Mouse (Mus musculus) C2C12 (cell line): ENCODE results near the gene Sipa1. TPM values are rescaled to one million over a fixed set of nuclear protein-coding genes. Genes with fewer than 3 reads are reported as not detected.
A peak's percentile ranks its signal among the peaks of the same experiment; 100 is the strongest.

ENCODE experiments used
- H3K27me3 ChIP-seq: one replicate; pipeline ENCODE4 v1.6.1; 2011; ENCODE audit not compliant: control insufficient read depth, insufficient read depth, insufficient read length
- H3K36me3 ChIP-seq: one replicate; pipeline ENCODE4 v1.6.1; 2011; ENCODE audit not compliant: control insufficient read depth, insufficient read depth
- H3K4me3 ChIP-seq: one replicate; pipeline ENCODE4 v1.5.1; 2011; ENCODE audit warnings: mild to moderate bottlenecking, control low read depth; ENCODE audit not compliant: poor library complexity, insufficient read depth, severe bottlenecking
- H3K79me2 ChIP-seq: one replicate; pipeline ENCODE4 v1.6.1; 2011; ENCODE audit not compliant: control insufficient read depth, insufficient read depth
- H3K79me3 ChIP-seq: one replicate; pipeline ENCODE4 v1.6.1; 2011; ENCODE audit warnings: low read depth, control low read depth
- H3ac ChIP-seq: one replicate; pipeline ENCODE3; 2011; ENCODE audit warnings: low read depth; ENCODE audit not compliant: control insufficient read depth, insufficient read length
- CEBPB ChIP-seq: IDR thresholded peaks from one replicate; pipeline ENCODE4 v1.6.1; 2011; ENCODE audit warnings: low read depth, mild to moderate bottlenecking, control low read depth, moderate library complexity
- CTCF ChIP-seq: IDR thresholded peaks from one replicate; pipeline ENCODE4 v1.5.1; 2011; ENCODE audit not compliant: control insufficient read depth, insufficient read depth, insufficient read length
- FOSL1 ChIP-seq: IDR thresholded peaks from one replicate; pipeline ENCODE4 v1.8.0; 2011; ENCODE audit warnings: mild to moderate bottlenecking, low read length; ENCODE audit not compliant: poor library complexity, insufficient read depth, severe bottlenecking
- MAX ChIP-seq: IDR thresholded peaks from one replicate; pipeline ENCODE4 v1.6.1; 2011; ENCODE audit warnings: mild to moderate bottlenecking, control low read depth
- MYOD1 ChIP-seq: IDR thresholded peaks from one replicate; pipeline ENCODE4 v1.6.1; 2011; ENCODE audit warnings: low read depth; ENCODE audit not compliant: control insufficient read depth, insufficient read length
- MYOG ChIP-seq: IDR thresholded peaks from one replicate; pipeline ENCODE4 v1.6.1; 2011; ENCODE audit not compliant: control insufficient read depth, insufficient read length; ENCODE audit errors: extremely low read depth
- USF1 ChIP-seq: IDR thresholded peaks from one replicate; pipeline ENCODE4 v1.6.1; 2011; ENCODE audit warnings: low read depth, mild to moderate bottlenecking, control low read depth, moderate library complexity
- polyA plus RNA-seq: library from polyadenylated mRNA; unstranded; fragments of >200 nt; fragmentation: generic; extraction: Trizol; gene quantifications from one replicate; pipeline ENCODE4 v1.2.1, GENCODE M21; 2012; ENCODE audit warnings: missing spikeins

Gene Sipa1
- polyA plus RNA-seq, 1 experiment: 22.9 TPM

GRCm38 (mm10) chr19:5710068-5710467, 46.6 kb upstream of the Sipa1 start:
- Histone ChIP-seq H3ac (no peak overlapping the region), H3K27me3 (no peaks in the 10 kb centered on the region), H3K79me3 (peaks cover 18% of the 10 kb centered on the region), H3K79me2 (peaks cover 37% of the 10 kb centered on the region), H3K4me3 (no peak overlapping the region), H3K36me3 (peaks cover 71% of the 10 kb centered on the region)
- TF ChIP-seq CTCF (no peak), MYOD1 (peak; percentile 61), FOSL1 (no peak)

- Histone ChIP-seq H3ac (no peak overlapping the region), H3K4me3 (no peak overlapping the region), H3K79me3 (no peaks in the 10 kb centered on the region), H3K36me3 (peaks cover 51% of the 10 kb centered on the region), H3K27me3 (no peaks in the 10 kb centered on the region), H3K79me2 (no peaks in the 10 kb centered on the region)
- TF ChIP-seq CTCF (no peak), FOSL1 (no peak), USF1 (no peak), MYOG (no peak), MAX (no peak), MYOD1 (no peak), CEBPB (no peak)
Observed at GRCm38 (mm10) chr19:5704801-5705571, 41.5 kb upstream of the Sipa1 start.

- Histone ChIP-seq H3K36me3 (peaks cover 56% of the 10 kb centered on the region), H3K79me2 (no peaks in the 10 kb centered on the region), H3K79me3 (no peaks in the 10 kb centered on the region), H3K4me3 (no peak within 1 kb of the TSS), H3K27me3 (no peaks in the 10 kb centered on the region), H3ac (no peak within 1 kb of the TSS)
- TF ChIP-seq MYOG (no peak), USF1 (no peak), CEBPB (no peak), MYOD1 (no peak), FOSL1 (no peak)
Observed at GRCm38 (mm10) chr19:5704163-5704800, 40.8 kb upstream of the Sipa1 start, which contains the start of gene Kcnk7. TSS of gene Kcnk7 (plus strand) at chr19:5704367.

GRCm38 (mm10) chr19:5695849-5696462, 32.4 kb upstream of the Sipa1 start:
- H3K79me2 ChIP-seq: peaks cover 35% of the 10 kb centered on the region
- H3K4me3 ChIP-seq: no peak overlapping the region
- H3K79me3 ChIP-seq: peaks cover 26% of the 10 kb centered on the region
- H3K27me3 ChIP-seq: no peaks in the 10 kb centered on the region
- H3ac ChIP-seq: no peak overlapping the region
- H3K36me3 ChIP-seq: peaks cover 62% of the 10 kb centered on the region
- TF ChIP-seq CEBPB (no peak), FOSL1 (no peak), CTCF (no peak), MYOG (no peak), MAX (no peak), USF1 (no peak), MYOD1 (no peak)

GRCm38 (mm10) chr19:5693801-5694200, 30.3 kb upstream of the Sipa1 start:
- H3K36me3 ChIP-seq: peaks cover 47% of the 10 kb centered on the region
- H3K79me2 ChIP-seq: peaks cover 48% of the 10 kb centered on the region
- H3K27me3 ChIP-seq: no peaks in the 10 kb centered on the region
- H3K4me3 ChIP-seq: no peak overlapping the region
- TF ChIP-seq MYOG (no peak), MAX (no peak), CTCF (no peak), MYOD1 (no peak), CEBPB (no peak), USF1 (no peak), FOSL1 (no peak)
- no peak overlapping the region for H3ac ChIP-seq
- peaks cover 39% of the 10 kb centered on the region for H3K79me3 ChIP-seq
